Mouse (Mus musculus): ENCODE measurements around the gene Klrb1f. TPM values are rescaled to one million over a fixed set of nuclear protein-coding genes. Genes with fewer than 3 reads are reported as not detected.

Gene Klrb1f
- polyA plus RNA-seq, 1 experiment from 2014 or later, result 0.45 TPM

DNA sequence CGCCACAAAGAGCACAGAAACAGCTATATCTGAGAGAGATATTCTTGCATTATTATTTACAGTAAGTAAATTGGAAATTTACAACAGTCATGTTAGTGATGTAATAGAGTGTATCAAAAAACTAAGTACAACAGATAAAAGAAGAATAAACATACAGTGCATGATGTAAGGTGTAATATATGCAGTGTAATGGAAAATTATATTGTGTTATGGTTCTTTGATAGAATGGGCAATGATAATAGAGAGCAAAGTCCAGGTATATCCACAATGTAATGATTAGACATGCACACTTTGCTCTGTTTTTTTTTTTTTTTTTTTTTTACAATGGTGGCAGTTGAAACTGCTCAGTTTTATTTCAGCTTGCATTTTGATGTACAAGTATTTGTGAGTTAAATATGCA lies 55.9 kb downstream of the Klrb1f start:
- WGBS, result 85% methylated on average over 1 of the region's 1 CpGs
- H3K4me1 ChIP-seq, result no peaks in the 10 kb centered on the region
- H3K4me2 ChIP-seq (replicated peaks), result no peak overlapping the region
- H3K9ac ChIP-seq, result no peak overlapping the region
- no peak for ATAC-seq (ENCODE audit: low FRiP score)
- H3K9me3 ChIP-seq (replicated peaks), result no peaks in the 10 kb centered on the region
- no peak overlapping the region for H3K4me3 ChIP-seq
- H3K27me3 ChIP-seq, result no peaks in the 10 kb centered on the region
- H3K36me3 ChIP-seq, result no peaks in the 10 kb centered on the region
- H3K27ac ChIP-seq, result no peak overlapping the region

GRCm38 (mm10) chr6:129102858-129103555 lies 57.3 kb downstream of the Klrb1f start:
- Histone ChIP-seq H3K4me3 (no peak overlapping the region), H3K9ac (no peak overlapping the region), H3K27me3 (no peaks in the 10 kb centered on the region), H3K36me3 (no peaks in the 10 kb centered on the region), H3K4me1 (no peaks in the 10 kb centered on the region), H3K27ac (no peak overlapping the region), H3K9me3 (replicated peaks) (no peaks in the 10 kb centered on the region), H3K4me2 (replicated peaks) (no peak overlapping the region)
- ATAC-seq (ENCODE audit: low FRiP score), result no peak
- 88% methylated on average over 4 of the region's 4 CpGs for WGBS

Other genes starting within 250 kb of the Klrb1f start
- gene Gm44511, start 219.6 kb upstream of the Klrb1f start, polyA plus RNA-seq (2016; fragmentation: Nextera tagmentation; extraction: Ambion mirVana), result not detected in 2 replicates
- 0.25 TPM in 1 of 2 replicates, not detected in the other for gene Klrb1b, start 219.6 kb upstream of the Klrb1f start, polyA plus RNA-seq (2016; fragmentation: Nextera tagmentation; extraction: Ambion mirVana)
- gene Clec2i, start 158.3 kb upstream of the Klrb1f start, polyA plus RNA-seq (2016; fragmentation: Nextera tagmentation; extraction: Ambion mirVana), result not detected in 2 replicates
- 0.35 and 0.57 TPM in 2 replicates for gene BC035044, start 154.8 kb upstream of the Klrb1f start, polyA plus RNA-seq (2016; fragmentation: Nextera tagmentation; extraction: Ambion mirVana)
- gene Clec2g, start 111.5 kb upstream of the Klrb1f start, polyA plus RNA-seq (2016; fragmentation: Nextera tagmentation; extraction: Ambion mirVana), result not detected in 2 replicates
- gene Clec2e, start 55.0 kb downstream of the Klrb1f start, polyA plus RNA-seq (2016; fragmentation: Nextera tagmentation; extraction: Ambion mirVana), result not detected in 2 replicates
- gene Clec2d, start 134.7 kb downstream of the Klrb1f start, polyA plus RNA-seq (2016; fragmentation: Nextera tagmentation; extraction: Ambion mirVana), result not detected in 2 replicates
- 0.22 TPM in 1 of 2 replicates, not detected in the other for gene Cd69, start 229.5 kb downstream of the Klrb1f start, polyA plus RNA-seq (2016; fragmentation: Nextera tagmentation; extraction: Ambion mirVana)

Data from hindbrain, embryonic 12.5 days (tissue).